Mouse (Mus musculus) cerebral cortex, adult 2 months (tissue): ENCODE data around the gene Gsdma2.

Source experiments
- WGBS: fragments of 180-500 bp; shearing (Covaris S2); methylation state at CpG from one replicate; pipeline ENCODE4 v1.1.7; 2018; 5-methylcytosine and 5-hydroxymethylcytosine counted together

Gene Gsdma2

DNA sequence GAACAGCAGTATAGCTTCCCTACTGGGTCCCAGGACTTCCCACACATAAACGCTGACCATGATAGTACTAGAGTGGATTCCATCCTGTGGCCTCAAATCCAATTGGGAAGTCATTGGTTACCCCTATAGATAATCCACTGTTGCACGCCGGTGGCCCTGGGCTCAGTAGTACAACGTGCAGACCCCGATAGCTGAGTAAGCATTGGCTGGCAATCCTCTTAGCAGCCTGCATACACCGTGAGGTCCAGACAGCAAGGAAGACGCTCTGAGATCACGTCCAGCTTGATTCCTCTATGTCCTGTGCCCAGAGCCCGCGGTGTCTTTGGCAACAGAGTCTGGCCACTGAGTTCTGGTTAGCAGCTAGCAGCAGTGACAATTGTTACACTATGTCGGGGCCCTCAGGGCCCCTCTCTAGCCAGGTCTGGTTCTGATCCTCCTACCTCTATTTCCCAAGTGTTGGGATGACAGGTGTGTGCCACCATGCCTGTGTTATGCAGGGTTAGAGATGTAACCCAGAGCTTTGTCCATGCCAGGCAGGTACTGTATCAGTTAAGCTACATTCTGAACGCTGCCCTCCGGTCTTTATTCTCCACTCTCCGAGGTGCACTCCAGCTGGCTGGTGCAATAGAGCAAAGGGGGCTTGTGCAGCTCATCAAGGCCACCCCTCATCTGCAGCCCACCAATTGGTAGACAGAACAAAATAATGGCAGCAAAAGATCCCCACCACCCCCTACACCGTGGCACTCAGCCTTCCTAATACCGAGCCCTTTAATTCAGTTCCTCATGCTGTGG lies 52.5 kb downstream of the Gsdma2 start:
- 86% methylated on average over 16 of the region's 16 CpGs for WGBS

DNA sequence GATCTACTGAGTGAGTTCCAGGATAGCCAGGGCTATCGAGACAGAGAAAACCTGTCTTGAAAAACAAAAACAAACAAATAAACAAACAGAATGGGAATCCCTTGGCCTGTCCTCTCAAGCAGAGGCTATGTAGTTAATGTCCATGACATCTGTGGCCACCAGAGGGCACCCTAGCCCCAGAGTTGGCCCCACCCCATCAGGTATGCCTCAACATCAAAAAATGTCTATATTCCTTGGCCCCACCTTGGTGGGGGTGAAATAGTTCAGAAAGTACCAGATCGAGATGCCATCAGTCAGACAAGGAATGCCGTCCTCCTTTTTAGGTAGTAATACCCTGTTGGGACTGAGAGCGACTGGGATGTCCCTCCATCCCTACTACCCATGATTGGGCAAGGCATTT lies 53.4 kb downstream of the Gsdma2 start:
- WGBS: 36% methylated on average over 4 of the region's 4 CpGs

DNA sequence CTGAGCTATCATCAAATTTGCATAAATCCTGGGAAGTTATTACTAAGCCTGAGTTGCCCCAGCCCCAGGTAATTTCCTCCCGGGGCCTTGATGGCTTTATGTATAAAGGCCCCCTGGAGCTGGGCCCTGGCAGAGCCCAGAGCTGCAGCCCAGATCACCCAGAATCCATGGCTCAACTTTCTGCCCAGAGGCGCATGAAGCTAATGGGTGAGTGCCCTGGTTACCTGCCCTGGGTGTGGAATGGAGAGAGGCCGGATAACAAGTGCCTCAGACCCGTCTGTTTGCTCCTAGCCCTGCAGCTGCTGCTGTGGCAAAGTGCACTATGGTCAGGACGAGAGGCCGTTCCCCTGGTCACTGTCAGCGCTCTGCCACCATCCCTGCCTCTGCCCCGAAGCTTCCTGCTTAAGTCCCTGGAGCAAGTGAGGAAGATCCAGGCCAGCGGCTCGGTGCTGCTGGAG lies 54.7 kb downstream of the Gsdma2 start, which contains the start of gene Csf3:
TSS of gene Csf3 (plus strand) at position 51 of the 458 bp plus-strand sequence.
- 74% methylated on average over 10 of the region's 10 CpGs for WGBS

DNA sequence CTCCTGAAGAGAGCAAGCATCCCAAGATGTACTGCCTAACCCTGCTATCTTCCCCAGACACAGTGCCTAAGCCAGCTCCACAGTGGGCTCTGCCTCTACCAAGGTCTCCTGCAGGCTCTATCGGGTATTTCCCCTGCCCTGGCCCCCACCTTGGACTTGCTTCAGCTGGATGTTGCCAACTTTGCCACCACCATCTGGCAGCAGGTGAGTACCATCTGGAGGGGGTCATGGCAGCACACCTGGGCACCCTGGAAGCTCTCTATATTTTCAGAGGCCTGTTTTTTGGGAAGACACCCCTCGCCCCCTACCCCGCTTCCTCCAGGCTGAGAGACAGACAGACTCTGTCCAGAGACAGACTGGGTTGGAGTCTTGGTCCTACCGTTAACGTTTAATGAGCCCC lies 55.8 kb downstream of the Gsdma2 start:
- 79% methylated on average over 5 of the region's 5 CpGs for WGBS

DNA sequence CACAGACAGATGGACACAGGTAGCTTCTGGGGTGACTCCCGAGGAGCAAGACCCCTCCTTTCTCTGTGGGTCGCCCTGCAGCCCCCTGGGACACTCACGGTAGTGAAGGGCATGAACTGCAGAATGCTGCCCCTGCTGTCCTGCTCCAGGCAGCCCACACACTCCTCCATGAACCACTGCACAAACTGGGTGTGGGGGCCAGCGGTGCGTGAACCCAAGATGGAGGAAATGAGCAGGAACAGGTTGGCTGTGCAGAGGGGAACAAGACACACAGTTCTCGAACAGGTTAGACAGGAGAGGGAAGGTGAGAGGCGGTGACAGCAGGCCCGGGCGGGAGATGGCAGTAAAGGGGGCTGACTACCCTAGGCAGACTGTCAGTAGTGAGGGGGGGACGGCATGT lies 58.5 kb downstream of the Gsdma2 start:
- WGBS: 91% methylated on average over 10 of the region's 10 CpGs
